Mouse (Mus musculus): Measurements from ENCODE around the gene Whrn. TPM values are rescaled to one million over a fixed set of nuclear protein-coding genes. Genes with fewer than 3 reads are reported as not detected.
A peak's percentile ranks its signal among the peaks of the same experiment; 100 is the strongest.

Whrn gene
- polyA plus RNA-seq, 1 experiment from 2014 or later, result 10.0 TPM

DNA sequence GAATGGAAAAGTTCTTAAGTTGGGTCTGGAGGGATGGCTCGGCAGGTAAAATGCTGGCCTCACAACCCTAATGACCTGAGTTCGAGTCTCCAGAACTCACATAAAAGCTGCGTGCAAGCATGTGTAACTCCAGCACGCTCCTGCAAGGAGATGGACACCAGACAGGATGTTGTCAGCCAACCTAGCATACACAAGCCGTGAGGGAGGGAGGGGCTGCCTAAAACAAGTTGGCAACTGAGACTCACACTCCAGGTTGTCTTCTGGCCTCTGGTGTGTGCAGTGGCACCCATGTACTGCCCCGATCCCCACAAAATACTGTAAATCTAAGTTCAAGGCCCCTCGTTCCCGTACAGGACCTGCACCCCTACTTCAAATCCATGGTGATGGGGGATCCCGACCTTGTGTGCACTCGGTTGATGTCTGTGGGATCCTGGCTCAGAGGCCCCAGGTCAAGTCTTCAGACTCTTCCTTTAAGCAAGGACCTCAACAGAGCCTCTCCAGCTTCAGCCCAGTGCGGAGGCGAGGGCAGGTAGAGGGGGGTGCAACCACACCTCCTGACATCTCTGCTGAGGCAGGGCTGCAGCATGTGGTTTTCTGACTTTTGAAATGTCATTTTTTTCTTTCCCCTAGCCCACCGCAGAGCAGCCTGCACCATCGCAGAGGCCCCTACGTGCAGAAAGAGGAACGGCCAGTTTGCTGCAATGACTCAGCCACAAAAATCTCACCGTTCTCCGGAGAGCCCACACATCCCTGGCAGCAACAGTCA, 95.1 kb downstream of the Whrn start:
- WGBS, result 91% methylated on average over 18 of the region's 18 CpGs

DNA sequence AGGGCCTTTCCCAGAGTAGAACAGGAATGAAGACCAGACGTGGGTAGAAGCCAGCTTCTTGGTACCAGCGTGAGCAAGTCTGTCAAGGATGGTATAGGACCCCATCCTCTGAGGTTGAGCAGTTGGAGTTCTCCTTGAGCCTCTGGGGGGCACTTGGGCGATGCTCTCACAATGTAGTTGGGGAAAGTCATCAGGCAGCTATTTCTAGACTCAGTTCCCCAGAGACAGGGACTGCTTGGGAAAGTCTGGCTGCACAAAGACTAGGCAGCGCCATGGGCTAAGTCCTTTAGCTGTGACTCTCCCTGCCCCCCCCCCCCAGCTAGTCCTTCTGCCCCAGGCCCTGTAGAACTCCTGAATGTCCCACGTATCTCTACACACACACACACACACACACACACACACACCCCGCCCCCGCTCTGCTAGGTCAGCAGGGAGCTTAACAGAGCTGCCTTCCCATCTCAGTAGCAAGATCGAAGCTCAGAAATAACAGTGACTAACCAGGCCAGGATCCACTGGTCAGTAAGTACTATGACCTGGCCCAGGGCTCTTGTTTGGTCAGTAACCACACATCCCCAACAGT, 96.0 kb downstream of the Whrn start:
- Histone ChIP-seq H3K27me3 (replicated peaks) (no peaks in the 10 kb centered on the region), H3K9ac (no peak overlapping the region), H3K27ac (no peak overlapping the region), H3K4me1 (peaks cover 27% of the 10 kb centered on the region), H3K4me2 (replicated peaks) (no peak overlapping the region), H3K36me3 (peaks cover 13% of the 10 kb centered on the region), H3K9me3 (no peaks in the 10 kb centered on the region), H3K4me3 (no peak overlapping the region)
- ATAC-seq (ENCODE audit: low FRiP score, low read depth), result no peak
- WGBS, result 62% methylated on average over 8 of the region's 8 CpGs

More for the DNA sequence above, 95.1 kb downstream of the Whrn start:
- no peak overlapping the region for H3K9ac ChIP-seq
- H3K36me3 ChIP-seq, result peaks cover 4% of the 10 kb centered on the region
- peaks cover 36% of the 10 kb centered on the region for H3K4me1 ChIP-seq
- no peak overlapping the region for H3K4me2 ChIP-seq (replicated peaks)
- H3K27me3 ChIP-seq (replicated peaks), result no peaks in the 10 kb centered on the region
- ATAC-seq (ENCODE audit: low FRiP score, low read depth), result no peak
- H3K27ac ChIP-seq, result no peak overlapping the region
- H3K9me3 ChIP-seq, result no peaks in the 10 kb centered on the region
- H3K4me3 ChIP-seq, result no peak overlapping the region

DNA sequence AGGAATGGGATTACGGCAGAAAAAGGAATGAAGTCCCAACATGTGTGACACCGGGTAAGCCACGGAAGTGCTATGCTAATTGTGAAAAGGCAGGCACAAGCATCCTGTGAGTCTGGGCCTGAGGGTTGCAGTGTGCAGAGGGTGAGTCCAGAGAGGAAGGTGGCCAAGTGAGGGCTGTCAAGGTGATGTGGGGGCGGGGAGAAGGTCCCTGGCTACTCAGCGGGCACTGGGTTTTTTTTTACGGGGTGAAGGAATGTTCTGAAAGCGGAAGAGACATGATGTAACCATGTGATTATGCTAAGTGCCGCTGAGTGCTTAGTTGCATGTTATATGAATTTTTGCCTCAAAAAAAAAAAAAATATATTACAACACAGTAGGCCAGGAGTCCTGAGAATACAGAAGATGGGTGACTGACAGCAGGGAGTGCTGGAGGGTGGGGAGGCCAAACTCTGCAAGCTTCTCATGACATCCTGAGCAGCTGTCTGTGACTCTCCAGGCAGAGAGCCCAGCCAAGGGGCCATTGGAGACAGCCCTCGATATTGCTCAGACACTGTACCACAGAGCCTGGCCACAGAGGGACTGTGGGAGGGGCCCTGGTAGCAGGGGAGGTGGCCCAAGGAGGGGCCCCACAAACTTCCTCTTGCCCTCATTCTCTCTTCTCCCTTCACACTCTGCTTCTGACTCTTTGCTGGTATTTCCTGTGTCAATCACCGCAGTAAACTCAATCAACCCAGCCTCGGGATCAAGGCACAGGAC, 96.8 kb downstream of the Whrn start:
- Histone ChIP-seq H3K4me1 (peaks cover 20% of the 10 kb centered on the region), H3K4me3 (no peak overlapping the region), H3K27ac (no peak overlapping the region), H3K9ac (no peak overlapping the region), H3K27me3 (replicated peaks) (no peaks in the 10 kb centered on the region), H3K4me2 (replicated peaks) (no peak overlapping the region), H3K9me3 (no peaks in the 10 kb centered on the region), H3K36me3 (peaks cover 19% of the 10 kb centered on the region)
- WGBS, result 74% methylated on average over 11 of the region's 11 CpGs
- ATAC-seq (ENCODE audit: low FRiP score, low read depth), result no peak

DNA sequence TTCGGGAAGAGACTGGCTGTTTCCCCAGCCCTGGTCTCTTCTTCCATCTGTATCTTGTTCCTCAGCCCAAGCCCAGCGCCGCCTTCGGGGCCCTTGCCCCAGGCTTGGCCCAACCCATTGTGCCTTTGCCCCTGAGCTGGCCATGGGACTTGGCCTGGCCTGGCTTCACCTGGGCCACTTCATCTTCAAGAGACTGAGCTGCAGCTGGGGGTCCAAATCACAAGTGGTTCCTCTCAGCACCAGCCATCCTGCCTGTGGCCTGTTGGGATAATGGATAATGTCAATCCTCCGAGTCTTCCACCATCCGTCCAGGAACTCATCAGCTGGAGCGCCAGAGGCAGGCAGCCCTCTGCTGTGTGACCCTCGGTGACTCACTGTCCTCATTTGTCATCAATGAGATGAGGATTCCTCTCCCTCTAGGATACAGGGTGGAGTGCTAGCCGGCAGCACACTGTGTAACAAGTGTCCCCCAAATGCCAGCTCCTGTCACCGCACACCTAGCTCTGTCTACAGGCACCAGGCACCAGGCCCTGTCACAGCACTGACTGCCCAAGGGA, 97.7 kb downstream of the Whrn start:
- Histone ChIP-seq H3K36me3 (peaks cover 19% of the 10 kb centered on the region), H3K27ac (no peak overlapping the region)

DNA sequence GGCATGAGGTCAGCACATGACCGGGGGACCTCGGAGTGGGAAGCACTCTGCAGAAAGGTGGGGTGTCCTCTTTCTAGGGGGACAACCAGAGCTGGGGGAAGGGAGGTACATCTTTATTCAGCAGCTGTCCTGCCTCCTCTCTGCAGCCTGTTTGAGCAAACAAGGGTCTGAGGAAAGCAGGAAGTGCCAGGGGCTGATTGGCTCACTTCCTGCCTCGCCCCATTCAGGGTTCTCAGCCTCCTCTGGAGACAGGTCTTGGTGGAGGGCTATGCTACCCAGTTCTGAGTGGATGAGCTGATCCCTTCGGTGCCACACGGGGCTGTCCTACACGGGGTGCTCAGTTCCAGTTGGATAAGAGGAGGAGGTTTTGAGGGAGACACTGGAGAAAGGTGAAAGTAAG, 104.5 kb downstream of the Whrn start:
- Histone ChIP-seq H3K4me2 (replicated peaks) (no peak overlapping the region), H3K4me3 (no peak overlapping the region), H3K27me3 (replicated peaks) (no peaks in the 10 kb centered on the region), H3K36me3 (peaks cover 17% of the 10 kb centered on the region), H3K9ac (no peak overlapping the region), H3K4me1 (peaks cover 25% of the 10 kb centered on the region), H3K9me3 (no peaks in the 10 kb centered on the region), H3K27ac (no peak overlapping the region)
- 91% methylated on average over 6 of the region's 6 CpGs for WGBS
- ATAC-seq (ENCODE audit: low FRiP score, low read depth), result no peak

More for the DNA sequence above, 97.7 kb downstream of the Whrn start:
- no peaks in the 10 kb centered on the region for H3K9me3 ChIP-seq
- WGBS, result 89% methylated on average over 10 of the region's 10 CpGs
- peaks cover 11% of the 10 kb centered on the region for H3K4me1 ChIP-seq
- ATAC-seq (ENCODE audit: low FRiP score, low read depth), result no peak
- H3K9ac ChIP-seq, result no peak overlapping the region
- H3K4me2 ChIP-seq (replicated peaks), result no peak overlapping the region
- no peak overlapping the region for H3K4me3 ChIP-seq
- H3K27me3 ChIP-seq (replicated peaks), result no peaks in the 10 kb centered on the region

DNA sequence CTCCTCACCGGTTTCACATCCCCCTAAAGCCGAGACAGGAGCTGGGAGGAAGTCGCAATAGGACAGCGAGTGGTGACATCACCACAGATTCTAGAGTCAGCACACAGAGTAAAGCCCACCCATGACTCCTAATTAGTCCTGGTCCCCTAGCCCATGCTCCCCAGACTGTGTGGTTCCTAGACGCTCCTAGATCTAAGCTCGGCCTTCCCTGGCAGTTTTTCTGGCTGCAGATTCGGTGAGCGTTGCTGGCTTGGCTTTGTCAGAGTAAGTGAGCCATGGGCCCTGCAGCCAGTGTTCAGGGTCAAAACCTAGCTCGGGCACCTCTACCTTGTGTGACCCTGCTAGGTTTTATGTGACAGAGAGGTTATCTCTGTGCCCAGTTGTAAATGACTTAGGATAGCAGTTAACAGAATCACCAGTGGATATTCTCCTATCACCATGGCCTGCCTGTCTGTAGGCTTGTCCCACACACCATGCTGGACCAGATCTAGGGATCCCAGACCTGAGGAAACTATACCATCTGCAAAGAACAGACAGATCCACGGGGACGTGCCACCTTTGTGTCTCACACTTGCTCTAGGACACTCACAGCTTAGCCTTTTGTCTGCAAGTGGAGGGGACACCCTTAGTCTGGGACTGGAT, 105.8 kb downstream of the Whrn start:
- 49% methylated on average over 11 of the region's 11 CpGs for whole genome bisulfite sequencing

DNA sequence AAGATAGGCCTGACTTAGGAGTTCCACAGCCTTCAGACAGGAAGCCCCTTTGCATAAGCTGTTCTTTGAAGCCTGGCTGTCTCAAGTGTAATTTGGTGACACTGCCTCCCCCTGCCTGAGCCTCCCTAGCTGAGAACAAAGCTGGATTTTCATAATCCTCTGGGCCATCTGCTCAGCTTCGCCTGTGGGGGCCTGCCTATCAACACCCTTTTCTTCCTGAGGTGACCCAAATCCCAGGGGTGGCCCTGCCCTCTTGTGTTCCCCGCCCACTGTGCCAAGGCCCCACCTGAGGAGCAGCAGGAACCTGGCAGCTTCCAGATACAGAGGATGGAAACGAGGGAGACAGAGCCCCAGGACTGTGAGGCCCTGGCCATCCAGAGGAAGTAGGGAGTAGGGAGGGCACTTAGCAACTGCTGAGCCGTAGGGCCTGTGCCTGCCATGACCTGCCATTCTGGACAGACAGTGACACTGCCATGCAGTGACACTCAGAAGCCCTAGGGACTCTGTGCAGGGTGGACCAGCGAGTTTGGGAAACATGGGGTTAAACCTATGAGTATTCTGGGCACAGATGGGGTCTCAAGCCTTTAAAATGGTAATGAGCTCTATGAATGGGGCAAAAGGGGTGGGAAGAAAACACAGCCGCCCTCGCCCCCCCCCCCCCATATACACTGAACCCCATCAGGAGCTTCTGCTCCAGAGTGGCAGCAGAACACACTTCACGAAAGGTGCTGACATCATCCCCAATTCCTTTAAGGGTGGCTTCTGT, 106.5 kb downstream of the Whrn start:
- Histone ChIP-seq H3K4me3 (no peak overlapping the region), H3K4me1 (peaks cover 25% of the 10 kb centered on the region), H3K36me3 (peaks cover 10% of the 10 kb centered on the region), H3K27me3 (replicated peaks) (no peaks in the 10 kb centered on the region), H3K27ac (no peak overlapping the region; the same call in 1 of the 2 replicates), H3K9me3 (no peaks in the 10 kb centered on the region), H3K9ac (0 out of 2 replicates have a peak overlapping the region, but pooled peaks have one; percentile 3), H3K4me2 (replicated peaks) (no peak overlapping the region; the same call in 1 of the 2 replicates)
- WGBS, result 24% methylated on average over 8 of the region's 8 CpGs
- peak; percentile 77 for ATAC-seq (ENCODE audit: low FRiP score, low read depth)

More for the DNA sequence above, 105.8 kb downstream of the Whrn start:
- Histone ChIP-seq H3K4me1 (peaks cover 25% of the 10 kb centered on the region), H3K4me3 (no peak overlapping the region), H3K9ac (no peak overlapping the region), H3K27me3 (replicated peaks) (no peaks in the 10 kb centered on the region), H3K4me2 (replicated peaks) (no peak overlapping the region; the same call in 1 of the 2 replicates), H3K27ac (0 out of 2 replicates have a peak overlapping the region, but pooled peaks have one; percentile 32), H3K9me3 (no peaks in the 10 kb centered on the region), H3K36me3 (peaks cover 17% of the 10 kb centered on the region)
- peak; percentile 76 for ATAC-seq (ENCODE audit: low FRiP score, low read depth)

DNA sequence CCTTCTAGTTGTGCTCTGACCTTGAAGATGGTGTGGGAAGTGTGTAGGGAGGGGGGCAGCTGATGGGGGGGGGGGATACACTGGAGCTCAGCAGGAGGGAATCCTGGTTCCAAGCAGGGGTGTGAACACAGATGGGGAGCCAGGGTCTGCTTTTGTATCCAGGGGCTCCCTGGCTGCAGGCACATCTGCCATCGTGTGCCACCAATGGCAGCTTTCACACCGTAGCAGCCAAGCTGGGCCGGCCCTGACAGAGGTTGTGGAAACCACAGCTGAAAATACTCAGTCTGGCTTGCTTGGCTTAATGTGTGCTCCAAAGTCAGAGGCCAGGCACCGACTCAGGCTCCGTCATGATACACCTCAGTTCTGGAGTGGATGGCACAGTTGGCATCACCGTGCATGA, 107.8 kb downstream of the Whrn start:
- Histone ChIP-seq H3K9ac (no peak overlapping the region), H3K9me3 (no peaks in the 10 kb centered on the region), H3K36me3 (peaks cover 13% of the 10 kb centered on the region), H3K27ac (no peak overlapping the region), H3K27me3 (replicated peaks) (no peaks in the 10 kb centered on the region), H3K4me1 (peaks cover 25% of the 10 kb centered on the region), H3K4me3 (no peak overlapping the region), H3K4me2 (replicated peaks) (no peak overlapping the region)
- no peak for ATAC-seq (ENCODE audit: low FRiP score, low read depth)
- WGBS, result 72% methylated on average over 6 of the region's 6 CpGs

DNA sequence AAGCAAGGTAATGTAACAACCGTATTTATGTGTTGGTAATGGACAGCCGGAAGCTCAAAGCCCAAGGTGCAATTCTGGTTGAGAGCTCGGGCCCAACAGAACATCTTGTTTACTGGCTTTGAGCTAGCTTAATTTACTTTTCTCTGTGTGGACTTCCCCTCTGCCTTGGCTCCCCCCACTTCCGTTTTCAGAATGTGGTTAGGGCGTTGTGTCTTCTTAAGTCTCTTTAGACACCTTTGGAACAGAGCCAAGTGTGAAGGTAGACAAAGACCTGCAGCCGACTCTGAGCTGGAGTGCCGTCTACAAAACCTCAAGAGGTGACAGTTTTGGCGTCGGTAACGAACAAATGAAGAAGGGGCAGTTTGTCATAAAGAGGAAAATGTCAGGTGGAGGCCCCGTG, 110.0 kb downstream of the Whrn start:
- H3K36me3 ChIP-seq, result peaks cover 28% of the 10 kb centered on the region
- no peak for ATAC-seq (ENCODE audit: low FRiP score, low read depth)
- H3K27ac ChIP-seq, result no peak overlapping the region
- H3K27me3 ChIP-seq (replicated peaks), result no peaks in the 10 kb centered on the region
- H3K4me3 ChIP-seq, result no peak overlapping the region
- no peak overlapping the region for H3K4me2 ChIP-seq (replicated peaks)
- 86% methylated on average over 11 of the region's 11 CpGs for WGBS
- H3K9me3 ChIP-seq, result no peaks in the 10 kb centered on the region
- H3K9ac ChIP-seq, result no peak overlapping the region
- peaks cover 25% of the 10 kb centered on the region for H3K4me1 ChIP-seq

DNA sequence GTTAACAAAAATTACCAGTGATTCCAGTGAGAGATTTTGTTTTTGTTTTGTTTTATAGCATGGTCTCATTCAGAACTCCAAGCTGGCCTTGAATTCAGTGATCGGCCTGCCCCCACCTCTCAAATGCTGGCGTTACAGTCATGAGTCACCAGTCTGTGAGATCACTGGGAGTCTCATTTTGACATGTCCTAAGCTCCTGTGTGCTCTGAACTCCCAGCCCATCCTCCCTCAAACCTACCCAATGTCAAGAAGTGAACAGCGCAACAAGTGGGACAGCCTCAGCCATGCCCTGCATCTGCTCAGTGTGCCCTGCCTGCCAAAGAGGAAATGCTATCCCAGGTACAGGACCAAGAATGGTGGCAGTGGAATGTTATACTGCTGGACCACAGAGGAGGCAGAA, 110.5 kb downstream of the Whrn start:
- no peak overlapping the region for H3K27ac ChIP-seq
- WGBS, result 89% methylated on average over 3 of the region's 3 CpGs
- H3K4me2 ChIP-seq (replicated peaks), result no peak overlapping the region
- peaks cover 30% of the 10 kb centered on the region for H3K36me3 ChIP-seq
- H3K4me1 ChIP-seq, result peaks cover 24% of the 10 kb centered on the region
- no peak overlapping the region for H3K9ac ChIP-seq
- H3K9me3 ChIP-seq, result no peaks in the 10 kb centered on the region
- H3K4me3 ChIP-seq, result no peak overlapping the region
- no peaks in the 10 kb centered on the region for H3K27me3 ChIP-seq (replicated peaks)
- ATAC-seq (ENCODE audit: low FRiP score, low read depth), result no peak

DNA sequence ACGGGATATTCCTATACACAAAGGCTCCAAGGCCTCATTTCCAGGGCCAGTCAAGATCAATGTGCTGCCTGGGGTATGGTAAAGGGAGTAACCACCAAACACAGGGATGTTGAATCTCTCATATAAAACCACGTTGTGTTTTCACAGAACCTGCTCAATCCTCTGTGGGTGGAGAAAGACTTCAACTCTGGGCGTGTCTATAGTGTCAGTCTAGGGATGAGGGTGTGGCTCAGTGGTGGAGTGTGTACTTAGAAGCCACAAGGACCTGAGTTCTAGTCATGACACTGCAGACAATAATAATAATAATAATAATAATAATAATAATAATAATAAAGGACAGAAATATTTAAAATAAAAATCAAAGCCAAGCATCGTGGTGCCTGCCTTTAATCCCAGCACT, 111.5 kb downstream of the Whrn start:
- H3K9ac ChIP-seq, result no peak overlapping the region
- H3K4me2 ChIP-seq (replicated peaks), result no peak overlapping the region
- H3K4me3 ChIP-seq, result no peak overlapping the region
- H3K27ac ChIP-seq, result no peak overlapping the region
- peaks cover 40% of the 10 kb centered on the region for H3K36me3 ChIP-seq
- H3K27me3 ChIP-seq (replicated peaks), result no peaks in the 10 kb centered on the region
- no peak for ATAC-seq (ENCODE audit: low FRiP score, low read depth)
- peaks cover 14% of the 10 kb centered on the region for H3K4me1 ChIP-seq
- 90% methylated on average over 4 of the region's 4 CpGs for WGBS
- no peaks in the 10 kb centered on the region for H3K9me3 ChIP-seq

All from neural tube, embryonic 12.5 days (tissue).